Mouse (Mus musculus): Measurements from ENCODE around the gene Olfr1289. TPM values are rescaled to one million over a fixed set of nuclear protein-coding genes. Genes with fewer than 3 reads are reported as not detected.

The Olfr1289 gene
- not detected in 2 replicates for polyA plus RNA-seq (2015; fragmentation: Nextera tagmentation; extraction: Ambion mirVana)

DNA sequence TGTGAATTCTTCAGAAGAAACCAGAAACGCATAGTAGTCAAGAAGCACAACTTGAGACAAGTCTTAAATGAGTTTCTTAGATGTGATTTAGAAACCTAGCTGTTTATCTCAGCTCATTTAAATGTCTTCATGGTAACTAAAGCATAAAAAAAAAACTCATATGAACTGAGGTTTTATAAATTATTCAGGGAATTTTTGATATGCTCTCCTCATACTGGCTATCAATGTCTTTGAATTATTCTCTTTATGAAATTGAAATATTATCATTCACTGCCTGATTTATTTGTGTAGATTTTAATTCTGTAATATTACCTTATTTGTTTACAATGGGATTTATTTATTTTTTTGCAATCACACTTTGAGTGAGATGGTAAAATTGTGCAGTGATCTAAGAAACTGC, at the start of gene Olfr1289:
Gene Olfr1289 (plus strand): TSS at position 301 of the 400 bp plus-strand sequence.
- H3K9me3 ChIP-seq (ENCODE audit: control insufficient read depth, low read length): no peaks in the 10 kb centered on the region
- ATAC-seq: no peak
- no peak within 1 kb of the TSS for H3K4me2 ChIP-seq (ENCODE audit: low read length)
- H3K27me3 ChIP-seq (replicated peaks; ENCODE audit: control insufficient read depth, insufficient read depth, low read length): no peaks in the 10 kb centered on the region
- H3K4me3 ChIP-seq (replicated peaks; ENCODE audit: low read length): no peak within 1 kb of the TSS
- no peak within 1 kb of the TSS for H3K27ac ChIP-seq (ENCODE audit: low read length)
- no peak within 1 kb of the TSS for H3K9ac ChIP-seq (replicated peaks; ENCODE audit: low read depth, low read length)
- no peaks in the 10 kb centered on the region for H3K4me1 ChIP-seq (replicated peaks; ENCODE audit: control insufficient read depth, insufficient read depth, low read length)
- no peaks in the 10 kb centered on the region for H3K36me3 ChIP-seq (ENCODE audit: control insufficient read depth, insufficient read depth)
- WGBS: 82% methylated on average over 1 of the region's 1 CpGs

DNA sequence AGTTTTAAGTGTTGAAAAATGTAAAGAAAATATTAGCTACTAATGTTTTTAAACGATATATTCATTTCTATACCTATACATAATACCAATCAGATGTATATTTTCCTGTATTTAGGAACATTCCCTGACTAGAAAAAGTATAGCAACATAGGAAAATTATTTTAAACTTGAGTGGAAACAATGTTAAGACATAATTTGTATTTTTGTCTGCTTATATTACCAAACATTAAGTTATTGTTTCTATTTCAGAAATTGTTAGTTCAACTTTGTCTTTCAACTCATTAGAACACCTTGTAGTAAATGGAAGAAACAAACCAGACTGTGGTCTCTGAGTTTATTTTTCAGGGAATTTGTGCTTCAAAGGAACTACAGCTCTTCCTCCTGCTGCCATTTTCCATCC, 31.8 kb upstream of the Olfr1289 start, which contains the start of gene Olfr1287:
Gene Olfr1287 (plus strand): TSS at position 301 of the 400 bp plus-strand sequence.
- H3K4me2 ChIP-seq (ENCODE audit: low read length): no peak within 1 kb of the TSS
- WGBS: 80% methylated on average over 1 of the region's 1 CpGs
- no peak within 1 kb of the TSS for H3K4me3 ChIP-seq (replicated peaks; ENCODE audit: low read length)
- H3K27ac ChIP-seq (ENCODE audit: low read length): no peak within 1 kb of the TSS
- H3K36me3 ChIP-seq (ENCODE audit: control insufficient read depth, insufficient read depth): no peaks in the 10 kb centered on the region
- no peak within 1 kb of the TSS for H3K9ac ChIP-seq (replicated peaks; ENCODE audit: low read depth, low read length)
- H3K9me3 ChIP-seq (ENCODE audit: control insufficient read depth, low read length): no peaks in the 10 kb centered on the region
- no peak for ATAC-seq
- H3K4me1 ChIP-seq (replicated peaks; ENCODE audit: control insufficient read depth, insufficient read depth, low read length): no peaks in the 10 kb centered on the region
- H3K27me3 ChIP-seq (replicated peaks; ENCODE audit: control insufficient read depth, insufficient read depth, low read length): no peaks in the 10 kb centered on the region

DNA sequence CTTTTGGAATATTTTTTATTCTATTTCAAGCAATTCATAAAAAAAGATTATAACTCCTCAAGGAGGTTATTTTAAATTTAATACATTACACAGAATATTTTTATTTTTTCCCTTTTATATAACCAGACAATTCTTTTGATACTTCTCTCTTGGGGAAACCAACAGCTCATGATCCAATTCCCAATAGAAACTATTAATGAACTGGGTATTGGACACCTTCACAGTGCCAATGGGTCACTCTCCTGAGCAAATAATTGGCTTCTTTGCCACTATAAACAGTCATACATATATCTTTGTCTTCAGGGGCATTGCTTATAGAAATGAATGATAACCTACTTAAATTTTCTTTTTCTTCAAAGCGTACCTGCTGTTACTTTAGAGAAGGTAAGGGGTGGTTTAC, 6.8 kb upstream of the Olfr1289 start, which contains the start of gene Olfr1288:
Gene Olfr1288 (plus strand): TSS at position 301 of the 400 bp plus-strand sequence.
- no peaks in the 10 kb centered on the region for H3K36me3 ChIP-seq (ENCODE audit: control insufficient read depth, insufficient read depth)
- H3K27ac ChIP-seq (ENCODE audit: low read length): no peak within 1 kb of the TSS
- ATAC-seq: no peak
- no peaks in the 10 kb centered on the region for H3K4me1 ChIP-seq (replicated peaks; ENCODE audit: control insufficient read depth, insufficient read depth, low read length)
- no peak within 1 kb of the TSS for H3K4me2 ChIP-seq (ENCODE audit: low read length)
- 93% methylated on average over 1 of the region's 1 CpGs for WGBS
- H3K9ac ChIP-seq (replicated peaks; ENCODE audit: low read depth, low read length): no peak within 1 kb of the TSS
- no peaks in the 10 kb centered on the region for H3K9me3 ChIP-seq (ENCODE audit: control insufficient read depth, low read length)
- no peaks in the 10 kb centered on the region for H3K27me3 ChIP-seq (replicated peaks; ENCODE audit: control insufficient read depth, insufficient read depth, low read length)
- H3K4me3 ChIP-seq (replicated peaks; ENCODE audit: low read length): no peak within 1 kb of the TSS

GRCm38 (mm10) chr2:111493729-111494128, 13.1 kb downstream of the Olfr1289 start, which contains the start of gene Olfr1290:
Gene Olfr1290 (minus strand): TSS chr2:111493829.
- Histone ChIP-seq H3K4me2 (ENCODE audit: low read length) (no peak within 1 kb of the TSS), H3K9ac (replicated peaks; ENCODE audit: low read depth, low read length) (no peak within 1 kb of the TSS), H3K27ac (ENCODE audit: low read length) (no peak within 1 kb of the TSS), H3K9me3 (ENCODE audit: control insufficient read depth, low read length) (no peaks in the 10 kb centered on the region), H3K4me1 (replicated peaks; ENCODE audit: control insufficient read depth, insufficient read depth, low read length) (no peaks in the 10 kb centered on the region), H3K36me3 (ENCODE audit: control insufficient read depth, insufficient read depth) (no peaks in the 10 kb centered on the region), H3K27me3 (replicated peaks; ENCODE audit: control insufficient read depth, insufficient read depth, low read length) (no peaks in the 10 kb centered on the region), H3K4me3 (replicated peaks; ENCODE audit: low read length) (no peak within 1 kb of the TSS)
- 85% methylated on average over 5 of the region's 5 CpGs for WGBS
- ATAC-seq: no peak

GRCm38 (mm10) chr2:111496880-111497279, 16.3 kb downstream of the Olfr1289 start, which contains the start of gene Olfr1291-ps1:
Gene Olfr1291-ps1 (plus strand): TSS chr2:111497180.
- H3K27ac ChIP-seq (ENCODE audit: low read length): no peak within 1 kb of the TSS
- no peak within 1 kb of the TSS for H3K4me2 ChIP-seq (ENCODE audit: low read length)
- 91% methylated on average over 3 of the region's 3 CpGs for WGBS
- ATAC-seq: no peak
- no peak within 1 kb of the TSS for H3K4me3 ChIP-seq (replicated peaks; ENCODE audit: low read length)
- H3K9me3 ChIP-seq (ENCODE audit: control insufficient read depth, low read length): no peaks in the 10 kb centered on the region
- no peak within 1 kb of the TSS for H3K9ac ChIP-seq (replicated peaks; ENCODE audit: low read depth, low read length)
- H3K4me1 ChIP-seq (replicated peaks; ENCODE audit: control insufficient read depth, insufficient read depth, low read length): no peaks in the 10 kb centered on the region
- H3K36me3 ChIP-seq (ENCODE audit: control insufficient read depth, insufficient read depth): no peaks in the 10 kb centered on the region
- no peaks in the 10 kb centered on the region for H3K27me3 ChIP-seq (replicated peaks; ENCODE audit: control insufficient read depth, insufficient read depth, low read length)

- 90% methylated on average over 10 of the region's 10 CpGs for WGBS
- Histone ChIP-seq H3K27me3 (replicated peaks; ENCODE audit: control insufficient read depth, insufficient read depth, low read length) (no peaks in the 10 kb centered on the region), H3K36me3 (ENCODE audit: control insufficient read depth, insufficient read depth) (no peaks in the 10 kb centered on the region), H3K4me2 (ENCODE audit: low read length) (no peak overlapping the region), H3K4me1 (replicated peaks; ENCODE audit: control insufficient read depth, insufficient read depth, low read length) (no peaks in the 10 kb centered on the region), H3K9me3 (ENCODE audit: control insufficient read depth, low read length) (no peaks in the 10 kb centered on the region), H3K4me3 (replicated peaks; ENCODE audit: low read length) (no peak overlapping the region), H3K9ac (replicated peaks; ENCODE audit: low read depth, low read length) (no peak overlapping the region), H3K27ac (ENCODE audit: low read length) (no peak overlapping the region)
- no peak for ATAC-seq
Measured at GRCm38 (mm10) chr2:111517451-111517850, 36.8 kb downstream of the Olfr1289 start.

GRCm38 (mm10) chr2:111524903-111525302, 44.3 kb downstream of the Olfr1289 start, which contains the start of gene Olfr1293-ps:
Gene Olfr1293-ps (plus strand): TSS chr2:111525203.
- Histone ChIP-seq H3K27ac (ENCODE audit: low read length) (no peak within 1 kb of the TSS), H3K9me3 (ENCODE audit: control insufficient read depth, low read length) (no peaks in the 10 kb centered on the region), H3K9ac (replicated peaks; ENCODE audit: low read depth, low read length) (no peak within 1 kb of the TSS), H3K27me3 (replicated peaks; ENCODE audit: control insufficient read depth, insufficient read depth, low read length) (no peaks in the 10 kb centered on the region), H3K4me1 (replicated peaks; ENCODE audit: control insufficient read depth, insufficient read depth, low read length) (no peaks in the 10 kb centered on the region), H3K36me3 (ENCODE audit: control insufficient read depth, insufficient read depth) (no peaks in the 10 kb centered on the region), H3K4me3 (replicated peaks; ENCODE audit: low read length) (no peak within 1 kb of the TSS), H3K4me2 (ENCODE audit: low read length) (no peak within 1 kb of the TSS)
- 84% methylated on average over 1 of the region's 1 CpGs for WGBS
- no peak for ATAC-seq

Other genes with a start within 250 kb of the Olfr1289 start
- not detected in 2 replicates for gene Olfr1275, start 245.5 kb upstream of the Olfr1289 start, polyA plus RNA-seq (2015; fragmentation: Nextera tagmentation; extraction: Ambion mirVana)
- not detected in 2 replicates for gene Olfr1276, start 226.3 kb upstream of the Olfr1289 start, polyA plus RNA-seq (2015; fragmentation: Nextera tagmentation; extraction: Ambion mirVana)
- gene Olfr1277, start 206.7 kb upstream of the Olfr1289 start, polyA plus RNA-seq (2015; fragmentation: Nextera tagmentation; extraction: Ambion mirVana): not detected in 2 replicates
- gene Olfr1278, start 190.7 kb upstream of the Olfr1289 start, polyA plus RNA-seq (2015; fragmentation: Nextera tagmentation; extraction: Ambion mirVana): not detected in 2 replicates
- gene Olfr1279, start 180.2 kb upstream of the Olfr1289 start, polyA plus RNA-seq (2015; fragmentation: Nextera tagmentation; extraction: Ambion mirVana): not detected in 2 replicates
- not detected in 2 replicates for gene Olfr1280, start 166.8 kb upstream of the Olfr1289 start, polyA plus RNA-seq (2015; fragmentation: Nextera tagmentation; extraction: Ambion mirVana)
- gene Olfr1281, start 154.3 kb upstream of the Olfr1289 start, polyA plus RNA-seq (2015; fragmentation: Nextera tagmentation; extraction: Ambion mirVana): not detected in 2 replicates
- gene Olfr1282, start 144.7 kb upstream of the Olfr1289 start, polyA plus RNA-seq (2015; fragmentation: Nextera tagmentation; extraction: Ambion mirVana): not detected in 2 replicates
- gene Olfr1283, start 114.0 kb upstream of the Olfr1289 start, polyA plus RNA-seq (2015; fragmentation: Nextera tagmentation; extraction: Ambion mirVana): not detected in 2 replicates
- not detected in 2 replicates for gene Olfr1284, start 105.3 kb upstream of the Olfr1289 start, polyA plus RNA-seq (2015; fragmentation: Nextera tagmentation; extraction: Ambion mirVana)
- gene Olfr1286, start 57.7 kb upstream of the Olfr1289 start, polyA plus RNA-seq (2015; fragmentation: Nextera tagmentation; extraction: Ambion mirVana): not detected in 2 replicates
- gene Olfr1287, start 31.7 kb upstream of the Olfr1289 start, polyA plus RNA-seq (2015; fragmentation: Nextera tagmentation; extraction: Ambion mirVana): not detected in 2 replicates
- not detected in 2 replicates for gene Olfr1288, start 6.7 kb upstream of the Olfr1289 start, polyA plus RNA-seq (2015; fragmentation: Nextera tagmentation; extraction: Ambion mirVana)
- not detected in 2 replicates for gene Olfr1290, start 13.0 kb downstream of the Olfr1289 start, polyA plus RNA-seq (2015; fragmentation: Nextera tagmentation; extraction: Ambion mirVana)
- gene Olfr1291-ps1, start 16.4 kb downstream of the Olfr1289 start, polyA plus RNA-seq (2015; fragmentation: Nextera tagmentation; extraction: Ambion mirVana): not detected in 2 replicates
- gene Olfr1293-ps, start 44.4 kb downstream of the Olfr1289 start, polyA plus RNA-seq (2015; fragmentation: Nextera tagmentation; extraction: Ambion mirVana): not detected in 2 replicates
- gene Olfr1294, start 59.5 kb downstream of the Olfr1289 start, polyA plus RNA-seq (2015; fragmentation: Nextera tagmentation; extraction: Ambion mirVana): not detected in 2 replicates
- not detected in 2 replicates for gene Olfr1295, start 88.9 kb downstream of the Olfr1289 start, polyA plus RNA-seq (2015; fragmentation: Nextera tagmentation; extraction: Ambion mirVana)
- gene Olfr1297, start 145.7 kb downstream of the Olfr1289 start, polyA plus RNA-seq (2015; fragmentation: Nextera tagmentation; extraction: Ambion mirVana): not detected in 2 replicates
- gene Olfr1298, start 168.4 kb downstream of the Olfr1289 start, polyA plus RNA-seq (2015; fragmentation: Nextera tagmentation; extraction: Ambion mirVana): not detected in 2 replicates
- not detected in 2 replicates for gene Olfr1299, start 180.6 kb downstream of the Olfr1289 start, polyA plus RNA-seq (2015; fragmentation: Nextera tagmentation; extraction: Ambion mirVana)

All from forebrain, embryonic 16.5 days (tissue).